Mouse (Mus musculus) kidney, adult 8-10 months (tissue): ENCODE results near the gene Smap1.

Experiments
- DNase-seq, 2 experiments: peaks; one replicate each; pipeline ENCODE4 v3.0.0; 2022

The Smap1 gene

GRCm38 (mm10) chr1:23919086-23919485 lies 3.0 kb downstream of the Smap1 start:
- DNase-seq: no peak

GRCm38 (mm10) chr1:23915483-23915882 lies 6.6 kb downstream of the Smap1 start:
- DNase-seq: no peak

GRCm38 (mm10) chr1:23912988-23913387 lies 9.1 kb downstream of the Smap1 start:
- DNase-seq: no peak

GRCm38 (mm10) chr1:23906082-23906481 lies 16.0 kb downstream of the Smap1 start:
- no peak for DNase-seq

- DNase-seq: no peak
These were observed 18.8 kb downstream of the Smap1 start for GRCm38 (mm10) chr1:23903340-23903739.

GRCm38 (mm10) chr1:23902736-23903135 lies 19.4 kb downstream of the Smap1 start:
- no peak for DNase-seq

GRCm38 (mm10) chr1:23899647-23900020 lies 22.5 kb downstream of the Smap1 start:
- DNase-seq: no peak

- no peak for DNase-seq
These were observed 23.0 kb downstream of the Smap1 start for GRCm38 (mm10) chr1:23899020-23899646.

GRCm38 (mm10) chr1:23892072-23892471 lies 30.0 kb downstream of the Smap1 start:
- no peak for DNase-seq

- DNase-seq: no peak
These were observed 37.2 kb downstream of the Smap1 start for GRCm38 (mm10) chr1:23884914-23885313.

GRCm38 (mm10) chr1:23884087-23884668 lies 37.9 kb downstream of the Smap1 start:
- no peak for DNase-seq

GRCm38 (mm10) chr1:23882681-23883080 lies 39.4 kb downstream of the Smap1 start:
- DNase-seq: no peak

- DNase-seq: no peak
These were observed 49.9 kb downstream of the Smap1 start for GRCm38 (mm10) chr1:23872194-23872593.

- DNase-seq: no peak
These were observed 54.7 kb downstream of the Smap1 start for GRCm38 (mm10) chr1:23867350-23867862.

- no peak for DNase-seq
These were observed 56.6 kb downstream of the Smap1 start for GRCm38 (mm10) chr1:23865566-23865965.

GRCm38 (mm10) chr1:23860944-23861343 lies 61.2 kb downstream of the Smap1 start:
- DNase-seq: no peak

- DNase-seq: no peak
These were observed 66.5 kb downstream of the Smap1 start for GRCm38 (mm10) chr1:23855623-23856022.

- DNase-seq: no peak
These were observed 76.0 kb downstream of the Smap1 start for GRCm38 (mm10) chr1:23846044-23846680.

- DNase-seq: no peak
These were observed 77.1 kb downstream of the Smap1 start for GRCm38 (mm10) chr1:23845007-23845406.

GRCm38 (mm10) chr1:23843790-23844189 lies 78.3 kb downstream of the Smap1 start:
- DNase-seq: peak; percentile 28 to 39

- no peak for DNase-seq
These were observed 79.5 kb downstream of the Smap1 start for GRCm38 (mm10) chr1:23842629-23843028.

- DNase-seq: no peak
These were observed 81.2 kb downstream of the Smap1 start for GRCm38 (mm10) chr1:23840924-23841323.

- DNase-seq: no peak
These were observed 85.5 kb downstream of the Smap1 start for GRCm38 (mm10) chr1:23836630-23837029.

- DNase-seq: no peak
These were observed 87.3 kb downstream of the Smap1 start for GRCm38 (mm10) chr1:23834819-23835218.
